Mouse (Mus musculus) intestine, embryonic 16.5 days (tissue): Measurements from ENCODE around the gene Bco2. TPM values are rescaled to one million over a fixed set of nuclear protein-coding genes. Genes with fewer than 3 reads are reported as not detected.

Experiments
- ATAC-seq: fragments of 200-750 bp; cut with Nextera tagmentation; 2 replicates; pipeline ENCODE4 v1.8.0; 2017; ENCODE audit warnings: moderate TSS enrichment, moderate library complexity
- H3K27ac ChIP-seq: fragments of 300-500 bp; sonication (generic); 2 replicates; pipeline ENCODE4 v1.5.1; 2014; ENCODE audit warnings: mild to moderate bottlenecking, low read length
- H3K27me3 ChIP-seq: fragments of 300-500 bp; sonication (generic); replicated peaks from 2 replicates; pipeline ENCODE4 v1.6.1; 2014; ENCODE audit warnings: low read length, control low read depth, mixed read lengths; ENCODE audit not compliant: control insufficient read depth, insufficient read depth
- H3K36me3 ChIP-seq: fragments of 300-500 bp; sonication (generic); 2 replicates; pipeline ENCODE4 v1.6.1; 2014; ENCODE audit warnings: low read length, control low read depth; ENCODE audit not compliant: control insufficient read depth, insufficient read depth
- H3K4me1 ChIP-seq: fragments of 300-500 bp; sonication (generic); 2 replicates; pipeline ENCODE4 v1.6.1; 2014; ENCODE audit warnings: low read length, control low read depth, mixed read lengths; ENCODE audit not compliant: control insufficient read depth, insufficient read depth
- H3K4me2 ChIP-seq: fragments of 300-500 bp; sonication (generic); 2 replicates; pipeline ENCODE4 v1.6.1; 2014; ENCODE audit warnings: low read depth, low read length, control low read depth
- H3K4me3 ChIP-seq: fragments of 300-500 bp; sonication (generic); 2 replicates; pipeline ENCODE4 v1.5.1; 2014; ENCODE audit warnings: mild to moderate bottlenecking, low read length
- H3K9ac ChIP-seq: fragments of 300-500 bp; sonication (generic); 2 replicates; pipeline ENCODE4 v1.6.1; 2014; ENCODE audit warnings: low read depth, low read length
- H3K9me3 ChIP-seq: fragments of 300-500 bp; sonication (generic); 2 replicates; pipeline ENCODE4 v1.6.1; 2016; ENCODE audit warnings: low read length, control low read depth; ENCODE audit not compliant: control insufficient read depth
- WGBS: fragments of 180-500 bp; shearing (Covaris S2); extraction: QIAGEN DNeasy Blood & Tissue Kit; methylation state at CpG from one replicate; pipeline ENCODE4 v1.1.7; 2014; 5-methylcytosine and 5-hydroxymethylcytosine counted together
- polyA plus RNA-seq: library from polyadenylated mRNA; unstranded; fragments of >200 nt; fragmentation: Nextera tagmentation; extraction: Ambion mirVana; gene quantifications from 2 replicates; pipeline ENCODE4 v1.2.1, GENCODE M21; 2015

Gene Bco2
- polyA plus RNA-seq, 1 experiment from 2014 or later = 7.6 TPM

GRCm38 (mm10) chr9:50565173-50565572 lies 10.2 kb upstream of the Bco2 start:
- Histone ChIP-seq H3K9ac (no peak overlapping the region), H3K4me2 (no peak overlapping the region), H3K4me1 (no peaks in the 10 kb centered on the region), H3K9me3 (no peaks in the 10 kb centered on the region; the same call in 1 of the 2 replicates), H3K27me3 (no peaks in the 10 kb centered on the region), H3K4me3 (no peak overlapping the region), H3K27ac (no peak overlapping the region), H3K36me3 (no peaks in the 10 kb centered on the region)
- no peak for ATAC-seq
- 69% methylated on average over 7 of the region's 7 CpGs for WGBS

GRCm38 (mm10) chr9:50561918-50562360 lies 7.0 kb upstream of the Bco2 start:
- WGBS = 74% methylated on average over 2 of the region's 2 CpGs
- no peaks in the 10 kb centered on the region for H3K36me3 ChIP-seq
- no peaks in the 10 kb centered on the region for H3K4me1 ChIP-seq
- no peak overlapping the region for H3K9ac ChIP-seq
- H3K27ac ChIP-seq = no peak overlapping the region
- H3K9me3 ChIP-seq = no peaks in the 10 kb centered on the region; the same call in 1 of the 2 replicates
- H3K27me3 ChIP-seq = no peaks in the 10 kb centered on the region
- no peak overlapping the region for H3K4me2 ChIP-seq
- ATAC-seq = peak; percentile 79
- no peak overlapping the region for H3K4me3 ChIP-seq

GRCm38 (mm10) chr9:50561145-50561917 lies 6.3 kb upstream of the Bco2 start, which contains the start of gene Tex12:
Gene Tex12, minus strand, starts transcription at chr9:50561325.
- Histone ChIP-seq H3K9ac (no peak within 1 kb of the TSS), H3K27ac (peak within 1 kb of the TSS; percentile 73), H3K4me1 (no peaks in the 10 kb centered on the region), H3K27me3 (no peaks in the 10 kb centered on the region), H3K36me3 (no peaks in the 10 kb centered on the region), H3K4me2 (no peak within 1 kb of the TSS), H3K4me3 (no peak within 1 kb of the TSS), H3K9me3 (no peaks in the 10 kb centered on the region; the same call in 1 of the 2 replicates)
- ATAC-seq = peak; percentile 91
- 87% methylated on average over 38 of the region's 38 CpGs for WGBS

DNA sequence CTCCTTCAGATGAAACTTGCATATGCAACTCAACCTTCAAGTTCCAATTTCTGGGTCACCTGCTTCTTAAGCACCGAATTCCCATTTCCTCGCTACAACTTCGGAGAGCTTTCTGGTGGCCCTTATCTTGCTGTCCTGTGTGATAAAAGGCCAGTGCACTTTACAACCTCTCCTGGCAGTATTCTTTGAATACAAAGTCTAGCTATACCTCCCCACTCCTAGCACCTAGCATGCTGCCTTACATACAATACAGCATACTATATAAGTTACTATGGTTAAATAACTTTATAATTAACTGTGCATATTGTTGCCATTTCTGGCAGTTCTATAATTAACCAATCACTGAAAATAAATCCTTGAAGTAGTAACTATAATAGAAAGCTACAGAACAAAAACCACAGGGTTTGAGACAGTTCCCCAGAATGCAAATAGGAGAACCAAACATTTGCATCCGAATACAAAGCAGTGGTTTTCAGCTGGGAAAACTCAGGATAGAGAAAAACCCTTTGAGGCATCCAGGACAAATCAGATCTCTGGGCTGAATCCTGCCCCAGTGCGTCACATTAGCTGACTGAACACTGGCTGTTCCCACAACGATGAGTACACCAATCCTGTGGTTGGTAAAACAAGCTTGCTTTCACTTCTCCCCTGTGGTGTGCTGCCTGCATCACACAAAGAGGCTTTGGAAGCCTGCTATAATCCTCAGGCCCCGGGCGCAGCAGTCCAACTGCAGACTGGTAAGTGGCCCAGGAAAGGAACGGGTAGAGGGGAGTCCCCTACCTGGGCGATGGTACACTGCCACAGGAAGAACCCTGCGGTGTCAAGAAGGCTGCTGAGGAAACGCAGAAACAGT lies 514 bp downstream of the Bco2 start, which contains the start of gene Il18:
Gene Il18, plus strand, starts transcription at position 587 of the 853 bp plus-strand sequence.
- Histone ChIP-seq H3K27ac (peak within 1 kb of the TSS; percentile 88), H3K27me3 (no peaks in the 10 kb centered on the region), H3K9ac (peak within 1 kb of the TSS; percentile 61), H3K4me2 (peak within 1 kb of the TSS; percentile 51), H3K9me3 (no peaks in the 10 kb centered on the region), H3K4me3 (peak within 1 kb of the TSS; percentile 32), H3K4me1 (0 out of 2 replicates have a peak, but pooled peaks cover 9% of the 10 kb centered on the region), H3K36me3 (no peaks in the 10 kb centered on the region)
- WGBS = 24% methylated on average over 12 of the region's 12 CpGs
- peak; percentile 95 for ATAC-seq

- ATAC-seq = no peak
- Histone ChIP-seq H3K4me2 (no peak overlapping the region), H3K27ac (peak overlapping the region; percentile 8; the same call in 1 of the 2 replicates), H3K36me3 (no peaks in the 10 kb centered on the region), H3K4me1 (0 out of 2 replicates have a peak, but pooled peaks cover 9% of the 10 kb centered on the region), H3K9ac (no peak overlapping the region), H3K27me3 (no peaks in the 10 kb centered on the region), H3K9me3 (no peaks in the 10 kb centered on the region), H3K4me3 (no peak overlapping the region)
- 86% methylated on average over 2 of the region's 2 CpGs for WGBS
These were observed 1.4 kb downstream of the Bco2 start for GRCm38 (mm10) chr9:50553547-50553946.

DNA sequence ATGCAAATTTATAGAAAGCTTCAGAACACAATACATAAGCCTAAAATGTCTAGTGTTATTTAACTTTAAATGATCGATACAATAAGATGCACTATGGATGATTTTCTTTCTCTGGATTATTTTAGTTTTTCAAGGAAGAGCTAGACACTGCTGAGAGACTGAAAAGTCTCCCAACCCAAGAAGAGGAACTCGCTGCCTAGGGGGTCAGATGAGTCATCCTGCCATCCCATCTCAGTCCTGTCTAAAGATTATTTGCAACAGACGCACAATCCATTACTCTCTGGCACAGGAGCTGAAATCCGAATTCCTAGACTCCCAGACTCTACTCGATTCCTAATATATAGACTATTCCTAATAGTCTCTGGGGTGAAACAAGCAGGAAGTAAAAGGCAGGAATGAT lies 2.8 kb downstream of the Bco2 start:
- H3K9me3 ChIP-seq = no peaks in the 10 kb centered on the region
- 69% methylated on average over 5 of the region's 5 CpGs for WGBS
- H3K9ac ChIP-seq = no peak overlapping the region
- H3K4me3 ChIP-seq = no peak overlapping the region
- H3K27ac ChIP-seq = no peak overlapping the region
- H3K36me3 ChIP-seq = no peaks in the 10 kb centered on the region
- no peaks in the 10 kb centered on the region for H3K27me3 ChIP-seq
- no peak for ATAC-seq
- no peak overlapping the region for H3K4me2 ChIP-seq
- H3K4me1 ChIP-seq = 0 out of 2 replicates have a peak, but pooled peaks cover 9% of the 10 kb centered on the region

- ATAC-seq = no peak
- Histone ChIP-seq H3K9ac (no peak overlapping the region), H3K9me3 (no peaks in the 10 kb centered on the region), H3K36me3 (no peaks in the 10 kb centered on the region), H3K4me2 (no peak overlapping the region), H3K4me3 (no peak overlapping the region), H3K27me3 (no peaks in the 10 kb centered on the region), H3K4me1 (0 out of 2 replicates have a peak, but pooled peaks cover 2% of the 10 kb centered on the region), H3K27ac (no peak overlapping the region)
- WGBS = 79% methylated on average over 4 of the region's 4 CpGs
These were observed 6.0 kb downstream of the Bco2 start for GRCm38 (mm10) chr9:50548936-50549335.

- no peak overlapping the region for H3K4me3 ChIP-seq
- H3K4me1 ChIP-seq = no peaks in the 10 kb centered on the region
- 40% methylated on average over 5 of the region's 5 CpGs for WGBS
- no peak overlapping the region for H3K4me2 ChIP-seq
- no peaks in the 10 kb centered on the region for H3K27me3 ChIP-seq
- H3K9me3 ChIP-seq = no peaks in the 10 kb centered on the region
- no peak overlapping the region for H3K27ac ChIP-seq
- H3K36me3 ChIP-seq = no peaks in the 10 kb centered on the region
- no peak for ATAC-seq
- H3K9ac ChIP-seq = no peak overlapping the region
These were observed 7.0 kb downstream of the Bco2 start for GRCm38 (mm10) chr9:50547859-50548478.

GRCm38 (mm10) chr9:50542401-50542800 lies 12.6 kb downstream of the Bco2 start:
- 79% methylated on average over 9 of the region's 9 CpGs for WGBS
- H3K27ac ChIP-seq = no peak overlapping the region
- no peak overlapping the region for H3K4me3 ChIP-seq
- H3K4me1 ChIP-seq = no peaks in the 10 kb centered on the region
- H3K9ac ChIP-seq = no peak overlapping the region
- no peaks in the 10 kb centered on the region for H3K27me3 ChIP-seq
- no peaks in the 10 kb centered on the region for H3K36me3 ChIP-seq
- no peak overlapping the region for H3K4me2 ChIP-seq
- ATAC-seq = no peak
- H3K9me3 ChIP-seq = no peaks in the 10 kb centered on the region
